Mouse (Mus musculus): ENCODE measurements around the gene Lin7b. TPM values are rescaled to one million over a fixed set of nuclear protein-coding genes. Genes with fewer than 3 reads are reported as not detected.

Gene Lin7b
- polyA plus RNA-seq (2016; fragmentation: Nextera tagmentation; extraction: Ambion mirVana) = 0.24 and 1.2 TPM in 2 replicates

DNA sequence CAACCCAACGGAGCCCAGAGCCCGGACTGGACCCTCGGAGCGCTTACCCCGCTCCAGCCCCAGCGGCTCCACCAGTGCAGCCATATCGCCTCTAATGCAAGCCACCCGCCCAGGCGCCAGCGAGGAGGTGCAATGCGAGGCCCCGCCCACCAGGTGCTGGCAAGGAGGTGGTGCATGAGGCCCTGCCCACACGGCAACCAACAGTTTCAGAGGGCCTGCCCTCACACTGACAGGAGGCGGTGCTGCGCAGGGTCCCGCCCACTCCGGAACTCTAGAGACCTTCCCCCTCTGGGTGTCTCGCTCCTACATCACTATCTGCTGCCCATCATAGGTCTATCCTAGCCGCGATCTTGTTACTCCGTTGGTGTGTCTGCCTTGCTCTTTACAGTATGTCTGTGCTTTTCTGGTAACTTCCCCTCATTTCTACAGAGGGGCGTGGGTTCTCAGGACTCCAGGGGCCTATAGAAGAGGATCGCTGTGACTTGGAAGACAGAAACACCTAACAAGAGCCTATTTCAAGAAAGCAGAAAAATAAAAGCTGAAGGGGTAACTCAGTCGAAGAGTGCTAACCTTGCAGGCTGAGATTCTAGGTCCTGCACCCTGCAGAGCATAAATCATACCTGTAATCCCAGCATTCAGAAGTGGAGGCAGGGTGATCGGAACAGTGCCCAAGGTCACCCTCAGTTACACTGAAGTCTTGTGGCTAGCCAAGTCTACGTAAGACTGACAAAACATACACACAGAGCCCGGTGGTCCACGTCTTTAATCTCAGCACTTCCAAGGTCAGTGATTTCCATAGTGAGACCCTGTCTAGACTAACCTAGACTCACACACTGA, at the start of gene Lin7b:
Gene Lin7b (minus strand): TSS at position 109 of the 837 bp plus-strand sequence.
- Histone ChIP-seq H3K36me3 (replicated peaks) (peaks cover 43% of the 10 kb centered on the region), H3K27ac (replicated peaks) (peak within 1 kb of the TSS; percentile 27; the same call in 1 of the 2 replicates)

DNA sequence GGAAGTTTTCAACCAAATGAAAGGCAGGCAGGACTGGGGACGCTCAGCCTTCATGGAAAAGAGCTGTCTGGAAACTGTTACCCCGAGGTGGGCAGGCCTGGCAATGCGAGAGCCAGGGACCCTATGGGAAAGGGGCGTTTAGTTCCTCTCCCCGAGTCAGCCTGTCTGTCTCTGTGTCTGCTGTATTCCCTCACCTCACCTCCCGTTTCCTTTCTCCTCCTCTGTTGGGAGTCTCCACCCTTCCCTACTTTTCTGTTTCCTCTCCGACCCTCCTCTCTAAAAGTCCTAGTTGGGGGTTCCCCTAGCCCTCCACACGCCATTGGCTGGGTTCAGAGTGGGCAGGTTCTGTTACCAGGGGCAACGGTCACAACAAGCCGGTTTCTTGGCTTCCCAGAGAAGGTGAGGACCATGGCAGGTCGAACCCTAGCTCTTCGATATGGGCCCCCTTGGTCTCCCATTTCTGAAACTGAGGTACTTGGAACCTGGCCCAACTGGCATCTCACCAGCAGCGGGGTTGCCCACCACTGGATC, 47.6 kb upstream of the Lin7b start:
- Histone ChIP-seq H3K27ac (replicated peaks) (no peak overlapping the region), H3K9me3 (no peaks in the 10 kb centered on the region), H3K36me3 (replicated peaks) (peaks cover 30% of the 10 kb centered on the region), H3K4me1 (peaks cover 53% of the 10 kb centered on the region), H3K4me3 (peak overlapping the region; percentile 34), H3K27me3 (replicated peaks; ENCODE audit: low read depth, poor library complexity, severe bottlenecking) (peaks cover 96% of the 10 kb centered on the region)
- WGBS = 14% methylated on average over 13 of the region's 13 CpGs
- peak; percentile 51 for DNase-seq (ENCODE audit: low spot score)

More for the DNA sequence above, at the start of gene Lin7b:
- DNase-seq (ENCODE audit: low spot score) = peak; percentile 93
- H3K4me3 ChIP-seq = peak within 1 kb of the TSS; percentile 63
- no peaks in the 10 kb centered on the region for H3K9me3 ChIP-seq
- H3K27me3 ChIP-seq (replicated peaks; ENCODE audit: low read depth, poor library complexity, severe bottlenecking) = peaks cover 42% of the 10 kb centered on the region
- peaks cover 43% of the 10 kb centered on the region for H3K4me1 ChIP-seq
- WGBS = 10% methylated on average over 28 of the region's 28 CpGs

- WGBS = 13% methylated on average over 37 of the region's 37 CpGs
Observed at GRCm38 (mm10) chr7:45415636-45416035, 45.3 kb upstream of the Lin7b start.

DNA sequence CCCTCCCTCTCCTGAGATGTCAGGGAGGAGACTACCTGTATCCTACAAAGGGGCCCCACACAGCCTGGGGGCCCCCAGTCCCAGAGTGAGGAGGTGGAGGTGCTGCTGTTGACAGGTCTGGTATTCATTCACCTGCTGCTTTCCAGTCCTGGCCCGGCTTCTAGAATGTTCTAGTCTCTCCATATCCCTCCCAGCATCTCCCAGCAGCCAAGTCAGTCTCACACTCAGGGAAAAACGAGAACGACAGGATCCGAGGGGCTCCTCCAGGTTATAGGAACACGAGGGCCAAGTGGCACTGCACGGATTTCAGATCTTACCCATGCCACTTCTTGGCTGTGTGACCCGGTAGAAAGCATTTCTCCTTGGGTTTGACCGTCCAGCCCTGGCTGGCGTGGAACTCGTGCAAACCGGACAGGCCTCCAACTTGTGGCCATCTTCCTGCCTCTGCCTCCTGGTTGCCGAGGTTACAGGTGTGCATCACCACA, 44.4 kb upstream of the Lin7b start:
- Histone ChIP-seq H3K4me3 (peak overlapping the region; percentile 70; the same call in 1 of the 2 replicates), H3K27me3 (replicated peaks; ENCODE audit: low read depth, poor library complexity, severe bottlenecking) (peaks cover 100% of the 10 kb centered on the region), H3K27ac (replicated peaks) (no peak overlapping the region; the same call in 1 of the 2 replicates), H3K36me3 (replicated peaks) (no peaks in the 10 kb centered on the region), H3K9me3 (no peaks in the 10 kb centered on the region), H3K4me1 (peaks cover 44% of the 10 kb centered on the region)
- peak; percentile 36 for DNase-seq (ENCODE audit: low spot score)
- WGBS = 44% methylated on average over 12 of the region's 12 CpGs

More at GRCm38 (mm10) chr7:45415636-45416035, 45.3 kb upstream of the Lin7b start:
- no peaks in the 10 kb centered on the region for H3K9me3 ChIP-seq
- peak overlapping the region; percentile 4; the same call in 1 of the 2 replicates for H3K27ac ChIP-seq (replicated peaks)
- H3K27me3 ChIP-seq (replicated peaks; ENCODE audit: low read depth, poor library complexity, severe bottlenecking) = peaks cover 100% of the 10 kb centered on the region
- H3K36me3 ChIP-seq (replicated peaks) = peaks cover 6% of the 10 kb centered on the region
- peak overlapping the region; percentile 40 for H3K4me3 ChIP-seq
- DNase-seq (ENCODE audit: low spot score) = no peak
- peaks cover 52% of the 10 kb centered on the region for H3K4me1 ChIP-seq

DNA sequence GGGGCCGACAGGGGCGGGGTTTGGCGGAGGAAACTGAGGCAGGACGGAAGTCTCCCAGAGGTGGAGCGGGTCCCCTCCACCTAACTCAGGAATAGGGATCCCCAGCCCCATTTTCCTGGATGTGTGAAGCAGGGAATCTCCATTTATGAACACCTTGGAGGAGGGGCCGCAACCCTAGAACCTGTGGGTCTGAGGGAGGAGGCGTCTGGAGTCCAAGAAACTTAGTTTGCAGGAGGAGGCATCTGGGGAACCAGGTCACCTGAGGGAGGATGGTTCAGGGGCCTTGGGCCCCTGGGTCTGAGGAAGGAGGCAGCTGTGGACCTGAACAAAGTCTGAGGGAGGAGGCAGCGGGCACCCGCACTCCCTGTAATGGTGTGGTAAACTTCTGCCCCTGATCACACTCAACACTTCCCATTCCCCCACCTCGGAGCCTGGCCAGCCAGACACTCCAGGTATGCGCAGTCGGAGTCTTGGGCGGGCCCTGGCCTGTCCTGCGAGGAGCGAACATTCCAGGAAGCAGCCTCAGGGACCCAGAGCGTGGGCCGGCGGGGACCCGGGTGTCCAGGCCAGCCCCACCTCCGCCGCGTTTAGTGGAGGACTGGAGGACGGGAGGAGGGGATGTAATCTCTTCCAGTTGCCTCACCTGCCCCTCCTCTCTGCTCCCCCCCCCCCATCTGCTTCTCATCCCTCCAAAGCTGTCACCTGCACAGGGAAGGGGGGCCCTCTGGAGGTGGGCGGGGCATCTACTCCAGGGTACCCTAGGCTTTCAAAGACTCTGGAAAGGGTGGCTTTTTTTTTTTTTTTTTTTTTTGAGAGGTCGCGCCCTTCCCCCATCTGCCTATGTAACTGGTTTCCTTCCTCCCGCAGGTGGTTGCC, 43.7 kb upstream of the Lin7b start:
- peak overlapping the region; percentile 70 for H3K4me3 ChIP-seq
- peaks cover 42% of the 10 kb centered on the region for H3K4me1 ChIP-seq
- H3K27me3 ChIP-seq (replicated peaks; ENCODE audit: low read depth, poor library complexity, severe bottlenecking) = peaks cover 100% of the 10 kb centered on the region
- peak overlapping the region; percentile 77 for H3K27ac ChIP-seq (replicated peaks)
- H3K36me3 ChIP-seq (replicated peaks) = no peaks in the 10 kb centered on the region
- whole genome bisulfite sequencing = 1% methylated on average over 27 of the region's 27 CpGs
- H3K9me3 ChIP-seq = no peaks in the 10 kb centered on the region
- DNase-seq (ENCODE audit: low spot score) = peak; percentile 71

DNA sequence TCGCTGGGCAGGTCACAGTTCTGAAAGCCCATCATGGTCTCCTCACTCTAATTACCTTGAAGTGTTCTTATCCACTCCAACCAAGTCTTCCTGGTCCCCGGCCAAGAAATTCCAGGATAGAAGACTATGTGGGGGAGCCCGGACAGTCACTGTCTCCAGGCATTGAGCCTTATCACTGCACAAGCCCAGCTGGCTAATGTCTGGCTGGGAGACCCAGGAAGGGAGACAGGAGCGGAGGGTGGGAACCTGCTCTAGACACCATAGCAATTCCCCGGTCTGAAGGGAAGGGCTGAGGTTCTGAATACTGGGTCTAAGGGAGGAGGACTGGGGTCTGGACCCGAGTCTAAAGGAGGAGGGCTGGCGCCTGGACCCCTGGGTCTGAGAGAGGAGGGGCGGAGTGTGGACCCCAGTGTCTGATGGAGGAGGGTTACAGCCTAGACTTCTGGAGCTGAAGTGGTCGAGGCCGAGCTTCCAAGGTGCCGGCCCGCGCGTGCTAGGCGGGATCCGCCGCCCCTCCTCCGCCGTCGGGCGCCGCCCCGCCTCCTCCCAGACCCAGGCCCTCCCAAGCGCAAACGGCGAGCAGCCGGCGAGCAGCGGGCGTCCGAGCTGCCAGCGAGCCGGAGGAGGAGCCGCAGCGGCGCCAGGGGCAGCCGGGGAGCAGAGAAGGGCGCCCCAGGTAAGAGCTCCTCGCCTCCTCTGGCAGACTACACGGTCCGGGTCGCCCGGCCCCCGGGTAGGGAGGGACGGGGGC, 42.9 kb upstream of the Lin7b start, which contains the start of gene Ntf5:
Gene Ntf5 (plus strand): TSS at position 583 of the 751 bp plus-strand sequence.
- peak; percentile 77 for DNase-seq (ENCODE audit: low spot score)
- no peaks in the 10 kb centered on the region for H3K36me3 ChIP-seq (replicated peaks)
- H3K4me3 ChIP-seq = peak within 1 kb of the TSS; percentile 70
- peaks cover 38% of the 10 kb centered on the region for H3K4me1 ChIP-seq
- WGBS = 4% methylated on average over 45 of the region's 45 CpGs
- H3K9me3 ChIP-seq = no peaks in the 10 kb centered on the region
- peaks cover 100% of the 10 kb centered on the region for H3K27me3 ChIP-seq (replicated peaks; ENCODE audit: low read depth, poor library complexity, severe bottlenecking)
- H3K27ac ChIP-seq (replicated peaks) = peak within 1 kb of the TSS; percentile 77

DNA sequence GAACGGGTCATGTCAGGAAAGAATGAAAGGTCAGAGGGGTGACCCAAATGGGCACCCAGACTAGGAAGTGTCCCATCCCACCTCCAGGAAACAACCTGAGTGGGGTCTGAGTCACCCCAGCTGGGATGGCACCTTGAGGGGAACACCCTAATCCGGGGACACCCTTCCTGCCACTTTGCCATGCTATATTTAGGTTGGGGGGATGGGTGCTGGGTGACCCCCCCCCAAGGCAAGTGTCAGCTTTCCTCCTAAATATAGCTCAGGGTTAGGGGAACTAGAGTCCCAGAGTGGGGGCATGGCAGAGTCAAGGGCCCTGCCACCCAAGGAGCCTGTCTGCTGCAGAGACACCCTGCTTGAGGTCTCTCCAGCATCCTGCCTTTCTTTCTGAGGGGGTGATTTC, 42.0 kb upstream of the Lin7b start:
- Histone ChIP-seq H3K9me3 (no peaks in the 10 kb centered on the region), H3K4me1 (peaks cover 29% of the 10 kb centered on the region), H3K4me3 (no peak overlapping the region), H3K36me3 (replicated peaks) (no peaks in the 10 kb centered on the region), H3K27ac (replicated peaks) (no peak overlapping the region), H3K27me3 (replicated peaks; ENCODE audit: low read depth, poor library complexity, severe bottlenecking) (peaks cover 100% of the 10 kb centered on the region)
- DNase-seq (ENCODE audit: low spot score) = no peak
- WGBS = 85% methylated on average over 2 of the region's 2 CpGs

GRCm38 (mm10) chr7:45409497-45410163, 39.2 kb upstream of the Lin7b start:
- WGBS = 88% methylated on average over 8 of the region's 8 CpGs

DNA sequence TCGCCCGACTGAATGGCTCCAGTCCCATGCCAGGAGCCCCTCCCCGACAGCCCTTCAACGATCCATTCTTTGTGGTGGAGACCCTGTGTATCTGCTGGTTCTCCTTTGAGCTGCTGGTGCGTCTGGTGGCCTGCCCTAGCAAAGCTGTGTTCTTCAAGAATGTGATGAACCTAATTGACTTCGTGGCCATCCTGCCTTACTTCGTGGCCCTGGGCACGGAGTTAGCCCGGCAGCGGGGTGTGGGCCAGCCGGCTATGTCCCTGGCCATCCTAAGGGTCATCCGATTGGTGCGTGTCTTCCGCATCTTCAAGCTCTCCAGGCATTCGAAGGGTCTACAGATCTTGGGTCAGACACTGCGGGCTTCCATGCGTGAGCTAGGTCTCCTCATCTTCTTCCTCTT, 38.6 kb upstream of the Lin7b start:
- Histone ChIP-seq H3K27ac (replicated peaks) (no peak overlapping the region), H3K4me1 (peaks cover 22% of the 10 kb centered on the region), H3K4me3 (no peak overlapping the region), H3K36me3 (replicated peaks) (no peaks in the 10 kb centered on the region), H3K9me3 (no peaks in the 10 kb centered on the region), H3K27me3 (replicated peaks; ENCODE audit: low read depth, poor library complexity, severe bottlenecking) (peaks cover 91% of the 10 kb centered on the region)
- 89% methylated on average over 17 of the region's 17 CpGs for WGBS
- DNase-seq (ENCODE audit: low spot score) = no peak

More at GRCm38 (mm10) chr7:45409497-45410163, 39.2 kb upstream of the Lin7b start:
- Histone ChIP-seq H3K27ac (replicated peaks) (no peak overlapping the region), H3K27me3 (replicated peaks; ENCODE audit: low read depth, poor library complexity, severe bottlenecking) (peaks cover 98% of the 10 kb centered on the region), H3K4me1 (peaks cover 29% of the 10 kb centered on the region), H3K36me3 (replicated peaks) (no peaks in the 10 kb centered on the region), H3K4me3 (no peak overlapping the region), H3K9me3 (no peaks in the 10 kb centered on the region)
- no peak for DNase-seq (ENCODE audit: low spot score)

GRCm38 (mm10) chr7:45408351-45408750, 38.0 kb upstream of the Lin7b start:
- no peak for DNase-seq (ENCODE audit: low spot score)
- WGBS = 73% methylated on average over 7 of the region's 7 CpGs
- no peak overlapping the region for H3K4me3 ChIP-seq
- no peaks in the 10 kb centered on the region for H3K36me3 ChIP-seq (replicated peaks)
- H3K9me3 ChIP-seq = no peaks in the 10 kb centered on the region
- peaks cover 16% of the 10 kb centered on the region for H3K4me1 ChIP-seq
- H3K27ac ChIP-seq (replicated peaks) = no peak overlapping the region
- H3K27me3 ChIP-seq (replicated peaks; ENCODE audit: low read depth, poor library complexity, severe bottlenecking) = peaks cover 85% of the 10 kb centered on the region

DNA sequence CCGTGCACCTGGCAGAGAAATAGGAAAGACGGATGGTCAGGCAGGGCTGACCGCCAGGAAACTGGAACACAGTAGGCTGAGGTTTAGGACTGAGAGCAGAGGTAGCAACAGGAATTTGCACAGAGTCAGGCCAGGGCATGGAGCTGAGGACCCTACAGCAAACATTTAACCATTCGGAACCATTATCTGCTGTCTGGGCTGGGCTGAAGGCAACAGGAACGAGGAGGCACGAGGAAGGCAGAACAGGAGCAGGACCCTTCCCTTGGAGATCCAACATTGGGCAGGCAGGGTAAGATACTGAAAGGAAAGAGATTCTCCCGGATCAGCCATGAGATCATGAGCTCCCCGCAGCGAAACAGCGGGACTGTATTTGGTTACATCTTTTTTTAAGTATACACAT, 37.5 kb upstream of the Lin7b start:
- Histone ChIP-seq H3K9me3 (no peaks in the 10 kb centered on the region), H3K36me3 (replicated peaks) (no peaks in the 10 kb centered on the region), H3K27ac (replicated peaks) (no peak overlapping the region), H3K4me3 (no peak overlapping the region), H3K4me1 (peaks cover 13% of the 10 kb centered on the region), H3K27me3 (replicated peaks; ENCODE audit: low read depth, poor library complexity, severe bottlenecking) (peaks cover 80% of the 10 kb centered on the region)
- no peak for DNase-seq (ENCODE audit: low spot score)
- 82% methylated on average over 10 of the region's 10 CpGs for WGBS
